Mouse (Mus musculus) megakaryocyte, embryonic 14.5 days (primary cell): ENCODE measurements around the gene Rbak.

Source experiments
- FLI1 ChIP-seq: IDR thresholded peaks from 2 replicates; pipeline ENCODE4 v1.6.1; 2012; ENCODE audit warnings: low read length, inconsistent platforms, mixed read lengths
- GATA1 ChIP-seq: IDR thresholded peaks from 3 replicates; pipeline ENCODE4 v1.6.1; 2012; ENCODE audit warnings: mixed read lengths, low read length, inconsistent platforms, borderline replicate concordance

- TF ChIP-seq GATA1 (no peak), FLI1 (no peak)
Measured at GRCm38 (mm10) chr5:143137580-143137979, 43.0 kb downstream of the Rbak start.
